In the genomic region with DNA sequence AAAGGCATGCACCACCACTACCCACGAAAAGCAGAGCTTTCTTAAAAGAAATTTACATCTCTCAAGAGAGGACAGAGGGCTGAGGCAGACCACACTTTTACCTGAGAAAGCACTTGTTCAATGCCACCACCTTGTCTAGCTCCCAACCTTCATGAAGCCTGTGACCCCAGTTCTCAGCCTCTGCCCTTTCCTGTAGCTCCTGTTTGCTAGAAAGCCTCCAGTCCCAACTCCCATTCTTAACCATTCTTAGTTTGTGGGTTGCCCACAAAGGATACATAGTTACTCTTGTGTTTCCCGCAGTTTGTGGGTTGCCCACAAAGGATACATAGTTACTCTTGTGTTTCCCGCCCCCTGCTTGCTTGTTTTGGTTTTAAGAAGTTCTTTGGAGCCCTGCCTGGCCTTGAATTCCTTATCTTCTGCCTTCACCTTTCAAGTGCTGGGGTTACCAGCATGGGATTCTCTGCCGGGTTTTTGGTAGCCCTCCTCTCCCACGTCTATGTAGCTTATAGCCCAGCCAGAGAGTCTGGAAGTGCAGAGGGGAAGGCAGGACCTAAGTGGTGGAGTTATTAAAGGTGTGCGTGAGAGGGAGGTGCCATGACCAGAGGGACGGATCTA, we compare ENCODE assay signal across 8 mouse cellular contexts. TPM values are rescaled to one million over a fixed set of nuclear protein-coding genes. Genes with fewer than 3 reads are reported as not detected.
DNase-seq lines count a peak whose midpoint lies in the region; ATAC-seq and TF ChIP-seq lines count a peak whose summit lies in the region.

No protein-coding gene starts in this region.

- H3K36me3 ChIP-seq in hindbrain, embryonic 11.5 days (ENCODE audit: control insufficient read depth, insufficient read depth, low read length): no peaks in the 10 kb centered on the region
- no peaks in the 10 kb centered on the region for H3K36me3 ChIP-seq in hindbrain, embryonic 16.5 days (ENCODE audit: control insufficient read depth, insufficient read depth, low read length)
- no peaks in the 10 kb centered on the region for H3K36me3 ChIP-seq in ES-Bruce4 (ENCODE audit: control insufficient read depth, insufficient read depth, low read length, poor library complexity, severe bottlenecking)

- no peak overlapping the region for H3K4me2 ChIP-seq in hindbrain, embryonic 11.5 days (replicated peaks; ENCODE audit: low read depth, low read length)
- H3K4me2 ChIP-seq in hindbrain, embryonic 16.5 days (ENCODE audit: low read length): no peak overlapping the region

- DNase-seq in hindbrain, embryonic 11.5 days (ENCODE audit: low spot score): peak; percentile 16
- DNase-seq in lung, postnatal 36 days: peak; percentile 26
- no peak for DNase-seq in frontal cortex, postnatal 25 days (ENCODE audit: low spot score in 2 of 2)
- no peak for DNase-seq in cerebellum, adult 11-12 months
- DNase-seq in ovary, postnatal 10 days (ENCODE audit: low spot score): no peak

- peaks cover 5% of the 10 kb centered on the region; the same call in 1 of the 2 replicates for H3K4me1 ChIP-seq in hindbrain, embryonic 11.5 days (replicated peaks; ENCODE audit: control insufficient read depth, insufficient read depth, low read length)
- H3K4me1 ChIP-seq in hindbrain, embryonic 16.5 days (ENCODE audit: control insufficient read depth, insufficient read depth, low read depth, low read length): peaks cover 21% of the 10 kb centered on the region
- peaks cover 10% of the 10 kb centered on the region for H3K4me1 ChIP-seq in ES-Bruce4 (ENCODE audit: control insufficient read depth, insufficient read depth, low read length)
- peaks cover 6% of the 10 kb centered on the region for H3K4me1 ChIP-seq in embryonic fibroblast, embryonic 13.5 days (ENCODE audit: control insufficient read depth, insufficient read depth, low read length)

- TF ChIP-seq POLR2A in ES-Bruce4 (IDR thresholded peaks at IDR 0.05; ENCODE audit: insufficient read depth, low read length): no peak
- TF ChIP-seq POLR2A in embryonic fibroblast, embryonic 13.5 days (IDR thresholded peaks at IDR 0.05; ENCODE audit: low read depth, low read length): no peak

- H3K4me3 ChIP-seq in hindbrain, embryonic 11.5 days (ENCODE audit: low read depth, low read length): no peak overlapping the region
- H3K4me3 ChIP-seq in hindbrain, embryonic 16.5 days (ENCODE audit: low read length): no peak overlapping the region
- H3K4me3 ChIP-seq in ES-Bruce4 (ENCODE audit: low read depth, low read length): peak overlapping the region; percentile 59
- H3K4me3 ChIP-seq in embryonic fibroblast, embryonic 13.5 days (ENCODE audit: insufficient read depth, low read length): peak overlapping the region; percentile 54

- no peak for ATAC-seq in hindbrain, embryonic 11.5 days (ENCODE audit: low FRiP score)
- ATAC-seq in hindbrain, embryonic 16.5 days: no peak

- H3K9ac ChIP-seq in hindbrain, embryonic 11.5 days (ENCODE audit: low read depth, low read length): no peak overlapping the region
- no peak overlapping the region for H3K9ac ChIP-seq in hindbrain, embryonic 16.5 days (ENCODE audit: low read depth, low read length)
- no peak overlapping the region for H3K9ac ChIP-seq in ES-Bruce4 (ENCODE audit: low read depth, poor library complexity, severe bottlenecking)

- no peak for TF ChIP-seq EP300 in ES-Bruce4 (IDR thresholded peaks at IDR 0.05; ENCODE audit: insufficient read depth, low read depth, low read length)

- TF ChIP-seq CTCF in ES-Bruce4 (IDR thresholded peaks at IDR 0.05; ENCODE audit: low read depth, low read length): no peak
- no peak for TF ChIP-seq CTCF in embryonic fibroblast, embryonic 13.5 days (IDR thresholded peaks at IDR 0.05; ENCODE audit: borderline replicate concordance, insufficient read depth, low read length)

- peaks cover 71% of the 10 kb centered on the region for H3K27me3 ChIP-seq in hindbrain, embryonic 11.5 days (ENCODE audit: control insufficient read depth, insufficient read depth, low read length)
- H3K27me3 ChIP-seq in hindbrain, embryonic 16.5 days (replicated peaks; ENCODE audit: control insufficient read depth, insufficient read depth, low read length): peaks cover 54% of the 10 kb centered on the region
- no peaks in the 10 kb centered on the region; the same call in 1 of the 2 replicates for H3K27me3 ChIP-seq in ES-Bruce4 (ENCODE audit: control insufficient read depth, insufficient read depth, low read length, poor library complexity, severe bottlenecking)

- no peak overlapping the region for H3K27ac ChIP-seq in hindbrain, embryonic 11.5 days (ENCODE audit: low read depth, low read length)
- H3K27ac ChIP-seq in hindbrain, embryonic 16.5 days (ENCODE audit: low read depth, low read length): no peak overlapping the region
- no peak overlapping the region for H3K27ac ChIP-seq in ES-Bruce4 (ENCODE audit: insufficient read depth, low read length)
- no peak overlapping the region for H3K27ac ChIP-seq in embryonic fibroblast, embryonic 13.5 days (ENCODE audit: insufficient read depth, low read length)

- no peaks in the 10 kb centered on the region for H3K9me3 ChIP-seq in hindbrain, embryonic 11.5 days (ENCODE audit: control insufficient read depth, low read length)
- H3K9me3 ChIP-seq in hindbrain, embryonic 16.5 days (ENCODE audit: control insufficient read depth, low read length): no peaks in the 10 kb centered on the region
- no peaks in the 10 kb centered on the region for H3K9me3 ChIP-seq in ES-Bruce4 (replicated peaks; ENCODE audit: control insufficient read depth, insufficient read depth, low read length, poor library complexity, severe bottlenecking)

- WGBS in hindbrain, embryonic 11.5 days: 31% methylated on average over 7 of the region's 7 CpGs
- 39% methylated on average over 7 of the region's 7 CpGs for WGBS in hindbrain, embryonic 16.5 days

RNA-seq across cellular contexts. Expression of a gene that starts 1.4 kb away (rescaled TPM):
- 2.0 and 2.1 TPM in 2 replicates for polyA plus RNA-seq in hindbrain, embryonic 11.5 days (2014; fragmentation: Nextera tagmentation; extraction: Ambion mirVana)
- 1.0 and 1.1 TPM in 2 replicates for polyA plus RNA-seq in hindbrain, embryonic 16.5 days (2015; fragmentation: Nextera tagmentation; extraction: Ambion mirVana)
- polyA plus RNA-seq in ES-Bruce4 (2011; ENCODE audit: insufficient read depth, insufficient read length, low read depth, missing spikeins): 22.4 and 23.9 TPM in 2 replicates
- 48.6 and 61.2 TPM in 2 replicates for polyA plus RNA-seq in embryonic fibroblast, embryonic 13.5 days (2011; ENCODE audit: insufficient read length, low read depth, missing spikeins)

RNA-seq across cellular contexts. Expression of a gene that starts 36.1 kb away (rescaled TPM):
- polyA plus RNA-seq in hindbrain, embryonic 11.5 days (2014; fragmentation: Nextera tagmentation; extraction: Ambion mirVana): 3.3 and 3.8 TPM in 2 replicates
- 7.5 and 8.0 TPM in 2 replicates for polyA plus RNA-seq in hindbrain, embryonic 16.5 days (2015; fragmentation: Nextera tagmentation; extraction: Ambion mirVana)
- polyA plus RNA-seq in ES-Bruce4 (2011; ENCODE audit: insufficient read depth, insufficient read length, low read depth, missing spikeins): 9.2 and 10.0 TPM in 2 replicates
- polyA plus RNA-seq in embryonic fibroblast, embryonic 13.5 days (2011; ENCODE audit: insufficient read length, low read depth, missing spikeins): 9.0 and 10.8 TPM in 2 replicates

RNA-seq across cellular contexts. Expression of a gene that starts 36.2 kb away (rescaled TPM):
- polyA plus RNA-seq in hindbrain, embryonic 11.5 days (2014; fragmentation: Nextera tagmentation; extraction: Ambion mirVana): 4.4 and 6.0 TPM in 2 replicates
- 3.6 and 5.2 TPM in 2 replicates for polyA plus RNA-seq in hindbrain, embryonic 16.5 days (2015; fragmentation: Nextera tagmentation; extraction: Ambion mirVana)
- polyA plus RNA-seq in ES-Bruce4 (2011; ENCODE audit: insufficient read depth, insufficient read length, low read depth, missing spikeins): 3.3 and 4.0 TPM in 2 replicates
- polyA plus RNA-seq in embryonic fibroblast, embryonic 13.5 days (2011; ENCODE audit: insufficient read length, low read depth, missing spikeins): 16.1 and 17.3 TPM in 2 replicates

Comparison
In these comparisons a context has a peak if more than half of its experiments do, and no peak if none do; other contexts are left out.
1. DNase-seq: peak in hindbrain, embryonic 11.5 days (single experiment) and lung, postnatal 36 days (single experiment); none in frontal cortex, postnatal 25 days (0 of 2), cerebellum, adult 11-12 months (single experiment) and ovary, postnatal 10 days (single experiment).
2. H3K4me3 ChIP-seq: peak in ES-Bruce4 (single experiment) and embryonic fibroblast, embryonic 13.5 days (single experiment); none in hindbrain, embryonic 11.5 days (single experiment) and hindbrain, embryonic 16.5 days (single experiment).